Mouse (Mus musculus): ENCODE measurements around the gene Slc25a13.

The Slc25a13 gene

DNA sequence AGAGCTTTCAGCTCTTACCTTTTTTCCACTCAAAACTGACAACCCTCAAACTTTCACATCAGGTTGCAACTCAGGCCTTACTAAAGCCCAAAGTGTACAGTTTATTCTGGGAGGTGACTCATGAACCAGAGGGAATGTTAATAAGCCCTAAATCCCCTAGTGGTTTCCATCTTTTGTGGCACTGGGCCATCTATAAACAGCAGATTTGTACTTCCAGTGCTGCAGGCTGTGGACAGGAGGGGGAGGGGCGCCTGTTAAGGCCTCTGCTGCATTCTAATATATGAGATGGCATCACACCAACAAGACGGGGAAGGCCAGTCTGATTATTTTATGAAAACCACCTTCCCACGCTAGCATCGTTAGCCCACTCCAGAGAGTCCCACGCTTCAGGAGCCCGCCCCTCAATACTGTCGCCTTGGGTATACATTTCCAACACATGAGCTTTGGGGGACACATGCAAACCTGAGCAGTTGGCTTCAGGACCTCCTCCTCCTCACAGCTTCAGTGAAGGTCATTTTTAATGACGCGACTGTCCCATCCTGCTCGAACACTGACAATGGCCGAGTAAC, 48.3 kb downstream of the Slc25a13 start:
- no peak for DNase-seq (ENCODE audit: low read depth, low spot score)

DNA sequence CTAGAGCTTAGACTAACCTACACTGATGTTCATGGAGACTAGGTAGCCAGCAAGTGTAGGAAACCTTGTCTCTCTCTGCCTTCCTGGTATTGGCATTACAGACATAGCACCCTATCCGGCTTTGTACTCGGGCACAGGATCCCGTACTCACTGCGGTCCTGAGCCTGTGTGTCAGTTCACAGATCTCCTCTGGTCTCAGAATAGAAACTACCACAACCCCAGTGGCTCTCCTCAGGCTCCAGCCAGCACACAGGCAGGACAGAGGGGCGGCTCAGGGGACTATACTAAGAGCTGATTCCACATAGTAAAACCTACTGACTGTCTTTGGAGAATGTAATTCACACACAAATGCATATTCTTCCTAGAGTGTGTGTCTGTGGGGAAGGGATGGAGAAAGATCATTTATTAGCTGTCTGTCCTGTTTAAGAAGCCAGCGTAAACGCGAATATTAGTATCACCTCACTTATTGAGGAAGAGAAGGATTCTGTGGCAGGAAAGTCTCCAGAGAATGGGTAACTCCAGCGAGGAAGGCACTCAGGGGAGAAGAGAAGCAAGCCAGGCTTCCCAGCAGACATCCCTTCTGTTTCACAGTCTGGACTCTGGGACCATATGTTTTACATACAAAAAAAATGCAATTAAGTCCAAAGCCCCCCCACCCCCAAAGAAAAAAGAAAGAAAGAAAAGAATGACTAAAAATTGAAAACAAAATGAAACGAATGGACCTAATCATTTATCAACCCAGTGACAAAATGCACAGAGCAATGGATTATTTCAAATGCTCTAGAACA, 49.4 kb downstream of the Slc25a13 start:
- DNase-seq (ENCODE audit: low read depth, low spot score) = no peak

DNA sequence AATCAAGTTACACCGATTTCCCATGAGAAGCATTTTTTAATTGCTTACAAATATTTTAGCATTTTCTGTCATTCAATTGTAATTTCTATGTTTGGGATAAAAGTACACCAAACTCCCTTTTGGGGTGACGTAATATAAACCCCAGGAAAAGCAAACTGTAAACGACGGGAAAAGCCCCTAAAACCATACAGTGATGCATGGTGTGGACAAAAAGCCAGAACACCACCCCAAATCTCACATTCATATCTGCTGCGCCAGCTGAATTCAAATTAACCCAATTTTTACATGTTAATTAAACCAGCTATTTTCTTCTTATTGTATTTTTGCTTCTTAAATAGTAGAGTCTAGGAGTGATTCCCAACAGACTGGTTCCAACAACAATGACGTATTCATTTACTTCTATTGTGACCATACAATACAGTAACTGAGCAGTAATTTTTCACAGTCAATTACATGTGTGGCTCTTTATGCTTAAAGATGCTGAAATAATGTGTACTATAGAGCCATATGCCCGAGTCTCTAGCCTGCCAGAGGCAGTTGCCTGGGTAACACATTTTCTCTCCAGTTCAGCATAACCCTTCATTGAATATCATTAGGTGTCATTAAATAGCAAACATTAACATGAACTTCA, 53.9 kb downstream of the Slc25a13 start:
- no peak for DNase-seq (ENCODE audit: low read depth, low spot score)

DNA sequence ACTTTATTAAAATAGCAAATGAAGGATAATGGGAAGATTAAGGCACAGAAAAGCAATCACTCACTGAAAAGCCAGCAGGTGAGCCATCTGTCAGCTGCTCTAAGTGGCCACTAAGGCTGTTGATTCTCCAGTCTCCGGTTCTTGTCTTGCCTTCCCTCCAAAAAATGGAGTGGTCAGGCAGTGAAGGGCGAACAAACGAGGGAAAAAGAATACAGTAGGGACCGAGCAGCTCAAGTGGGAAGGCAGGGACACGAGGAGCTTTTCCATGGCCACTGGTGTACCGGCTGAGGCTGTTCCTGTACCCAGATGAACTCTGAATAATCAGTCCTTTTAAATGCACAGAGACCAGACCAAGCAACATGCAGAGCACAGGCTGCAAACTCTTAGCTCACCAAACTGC, 54.8 kb downstream of the Slc25a13 start:
- DNase-seq (ENCODE audit: low read depth, low spot score) = no peak

DNA sequence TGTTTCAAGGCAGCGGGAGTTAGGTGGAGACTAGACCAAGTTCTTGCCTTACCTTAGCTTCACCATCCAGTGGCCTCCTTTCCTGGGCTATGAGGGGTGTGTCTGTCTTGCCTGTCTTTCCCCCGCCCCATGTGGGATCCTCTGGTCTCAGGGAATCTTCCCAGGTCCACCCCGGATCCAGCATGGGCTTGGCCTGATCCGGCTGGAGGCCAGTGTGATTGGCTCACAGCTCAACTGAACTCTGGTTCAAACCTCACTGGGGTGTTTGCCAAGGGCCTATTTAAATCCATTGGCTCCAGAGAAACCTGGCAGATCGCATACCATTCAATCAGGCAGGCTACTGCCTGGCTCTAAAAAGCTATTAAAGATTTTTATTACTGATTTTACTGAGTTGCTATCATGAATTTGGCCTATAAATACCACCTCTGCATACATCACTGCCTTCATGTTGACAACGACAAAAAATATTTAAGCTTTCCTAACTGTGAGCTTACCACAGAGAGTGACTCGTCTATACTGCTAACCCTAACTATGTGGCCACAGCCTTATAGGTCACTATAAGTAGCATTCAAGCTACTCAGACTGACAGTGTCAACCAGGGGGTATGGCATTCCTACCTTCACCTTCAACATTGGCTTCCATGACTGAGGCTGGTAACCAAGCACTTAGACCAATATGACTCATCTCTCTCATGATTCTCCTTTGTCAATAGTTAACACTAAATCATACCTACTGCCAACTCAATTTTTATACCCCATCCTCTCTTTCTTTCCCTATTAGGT, 56.1 kb downstream of the Slc25a13 start:
- no peak for DNase-seq (ENCODE audit: low read depth, low spot score)

DNA sequence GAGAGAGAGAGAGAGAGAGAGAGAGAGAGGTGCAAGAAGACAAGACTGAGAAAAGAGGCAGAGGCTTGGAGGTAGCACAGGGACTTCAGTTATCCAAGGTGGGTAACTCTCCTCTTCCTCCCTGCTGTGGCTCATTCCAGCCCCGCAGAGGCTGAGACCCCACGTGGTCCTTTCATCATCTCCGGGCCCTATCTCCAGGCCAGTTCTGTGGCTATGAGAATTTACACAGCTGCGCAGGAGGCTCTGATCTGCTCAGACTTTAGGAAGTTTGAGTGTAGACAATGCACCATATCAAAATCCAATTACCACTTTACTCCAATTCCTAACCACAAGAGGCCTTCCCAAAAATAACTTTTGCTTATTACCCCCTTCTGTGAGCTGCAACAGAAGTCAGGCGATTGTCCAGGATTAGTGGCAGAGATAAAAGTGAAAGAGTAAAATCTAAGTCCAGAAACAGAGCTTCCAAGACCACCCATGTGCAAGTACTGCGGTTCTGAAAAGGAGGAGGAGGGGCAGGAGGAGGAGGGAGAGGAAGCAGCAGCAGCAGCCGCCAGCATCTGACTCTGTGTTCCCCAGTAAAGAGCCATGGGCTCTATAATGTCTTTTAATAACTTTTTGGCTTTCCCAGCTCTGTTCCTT, 57.6 kb downstream of the Slc25a13 start:
- DNase-seq (ENCODE audit: low read depth, low spot score) = no peak

DNA sequence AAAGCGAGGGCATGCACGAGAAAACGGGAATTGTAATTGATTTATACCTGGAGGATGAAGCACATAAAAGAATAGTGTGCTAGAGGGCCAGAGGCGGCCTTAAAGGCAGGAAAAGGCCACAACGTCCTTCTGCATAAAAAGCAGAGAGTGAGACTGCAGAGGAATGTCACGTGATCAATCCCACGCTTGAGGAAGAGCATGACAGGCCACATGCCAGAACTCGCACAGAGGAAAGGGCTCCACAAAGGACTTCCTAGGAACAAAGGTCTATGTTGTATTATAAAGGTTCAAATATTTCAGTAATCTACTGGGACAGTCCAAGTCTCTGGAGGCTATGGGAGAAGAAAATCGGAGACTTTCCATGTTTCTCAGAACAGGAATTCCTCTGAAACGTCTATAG, 63.5 kb downstream of the Slc25a13 start:
- DNase-seq (ENCODE audit: low read depth, low spot score) = no peak

DNA sequence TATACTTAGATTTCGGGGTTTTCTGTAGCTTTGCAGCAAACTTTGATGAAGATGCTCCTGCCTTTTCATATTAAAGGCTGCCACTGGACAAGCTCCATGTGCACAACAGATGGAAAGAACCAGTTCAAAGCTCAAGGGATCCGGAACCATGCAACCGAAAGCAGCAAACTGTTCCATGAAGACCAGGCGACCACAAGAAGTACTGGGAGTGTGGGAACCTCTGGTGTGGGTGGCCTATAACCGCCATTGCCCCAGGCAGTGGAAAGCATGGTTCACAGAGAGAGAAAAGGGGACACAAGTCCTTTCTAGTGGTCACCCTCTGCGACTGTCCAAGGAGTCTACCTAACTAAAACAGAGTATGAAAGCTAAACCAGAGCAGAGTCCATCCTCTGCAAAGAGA, 66.2 kb downstream of the Slc25a13 start:
- no peak for DNase-seq (ENCODE audit: low read depth, low spot score)

DNA sequence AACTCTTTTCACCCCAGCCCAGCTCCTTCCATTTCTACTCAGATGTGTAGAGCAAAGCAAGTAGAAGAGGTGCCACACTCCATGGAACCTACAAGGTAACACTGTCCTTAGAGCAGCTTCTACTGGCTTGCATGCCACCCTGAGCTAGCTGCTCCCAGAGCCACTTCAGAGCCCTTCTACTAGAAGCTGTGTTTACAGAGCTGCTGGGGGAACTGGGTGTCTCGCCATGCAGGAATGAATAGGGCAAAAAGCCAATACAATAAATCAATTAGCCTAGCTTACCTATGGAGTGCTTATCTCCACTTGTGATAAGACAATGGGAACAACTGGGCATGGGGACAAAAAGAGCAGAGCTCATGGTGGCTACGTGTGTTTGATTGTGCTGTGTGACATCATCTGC, 67.2 kb downstream of the Slc25a13 start:
- DNase-seq (ENCODE audit: low read depth, low spot score) = no peak

DNA sequence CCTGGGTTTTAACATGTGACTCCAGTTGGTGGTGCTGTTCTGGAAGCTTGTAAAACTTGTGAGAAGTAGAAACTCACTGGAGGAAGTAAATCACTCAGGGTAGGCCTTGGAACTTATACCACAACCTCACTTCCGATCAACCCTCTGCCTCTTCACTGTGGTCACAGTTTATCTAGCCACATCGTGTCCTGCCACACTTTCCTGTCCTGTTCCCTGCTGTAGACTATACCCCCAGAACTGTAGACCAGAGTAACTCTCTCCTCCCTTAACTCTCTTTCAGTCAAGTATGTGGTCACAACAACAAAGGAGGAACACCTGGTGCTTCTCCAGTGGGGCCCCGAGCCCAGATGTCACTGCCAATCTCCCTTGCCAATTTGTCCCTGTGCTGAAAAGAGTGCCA, 67.6 kb downstream of the Slc25a13 start:
- no peak for DNase-seq (ENCODE audit: low read depth, low spot score)

DNA sequence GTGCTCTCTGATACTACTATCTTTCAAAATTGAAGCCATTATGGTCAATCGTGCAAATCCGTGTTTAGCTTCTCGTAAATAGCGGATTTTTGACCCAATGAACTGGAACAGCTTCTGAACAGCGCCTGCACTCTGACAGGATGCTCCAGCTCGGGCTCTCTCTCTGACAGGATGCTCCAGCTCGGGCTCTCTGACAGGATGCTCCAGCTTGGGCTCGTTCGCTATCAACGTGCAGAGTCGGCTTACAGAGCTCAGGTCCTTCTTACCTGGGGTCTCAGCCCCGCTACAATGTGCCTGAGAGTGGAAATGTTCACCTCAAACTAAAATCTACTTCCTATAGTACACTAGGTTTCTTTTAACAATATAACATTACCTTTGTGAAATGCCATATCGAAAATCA, 71.6 kb downstream of the Slc25a13 start:
- DNase-seq (ENCODE audit: low read depth, low spot score) = no peak

DNA sequence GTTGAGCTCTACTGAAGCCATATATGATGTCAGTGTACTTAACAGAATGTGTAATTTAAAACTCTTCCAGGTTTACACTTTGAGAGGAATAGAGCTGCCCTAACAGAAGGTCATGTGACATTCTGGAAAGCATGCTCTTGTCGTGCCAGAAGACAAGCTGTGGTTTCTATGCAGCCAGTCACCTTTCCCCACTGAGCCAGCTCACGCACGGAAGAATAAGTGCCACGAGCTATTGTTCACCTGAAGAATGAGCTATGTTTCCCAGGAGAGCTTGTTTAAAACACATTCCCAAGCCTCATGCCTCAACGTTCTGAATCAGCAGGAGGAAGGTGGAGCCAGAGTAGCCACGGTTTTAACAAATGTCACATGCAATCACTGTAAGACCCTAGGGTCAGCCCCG, 73.4 kb downstream of the Slc25a13 start:
- DNase-seq (ENCODE audit: low read depth, low spot score) = no peak

DNA sequence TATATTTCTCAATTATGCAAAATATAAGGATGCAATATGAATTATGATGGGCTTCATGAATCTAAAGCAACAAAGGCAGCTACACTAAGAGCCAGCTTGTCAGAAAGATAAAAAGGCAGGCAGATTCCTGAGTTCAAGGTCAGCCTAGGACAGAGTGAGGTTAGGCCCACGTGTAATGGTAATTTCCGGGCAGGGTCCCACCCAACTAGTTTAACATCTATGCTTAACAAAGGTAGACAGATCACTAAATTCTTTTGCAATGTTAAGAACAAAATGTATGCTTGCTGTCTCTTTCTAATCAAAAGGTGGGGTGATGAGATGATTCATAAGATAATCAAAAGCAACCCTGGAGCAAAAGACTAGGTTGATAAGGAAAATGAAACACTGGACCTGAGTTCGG, 76.6 kb downstream of the Slc25a13 start:
- DNase-seq (ENCODE audit: low read depth, low spot score) = no peak

DNA sequence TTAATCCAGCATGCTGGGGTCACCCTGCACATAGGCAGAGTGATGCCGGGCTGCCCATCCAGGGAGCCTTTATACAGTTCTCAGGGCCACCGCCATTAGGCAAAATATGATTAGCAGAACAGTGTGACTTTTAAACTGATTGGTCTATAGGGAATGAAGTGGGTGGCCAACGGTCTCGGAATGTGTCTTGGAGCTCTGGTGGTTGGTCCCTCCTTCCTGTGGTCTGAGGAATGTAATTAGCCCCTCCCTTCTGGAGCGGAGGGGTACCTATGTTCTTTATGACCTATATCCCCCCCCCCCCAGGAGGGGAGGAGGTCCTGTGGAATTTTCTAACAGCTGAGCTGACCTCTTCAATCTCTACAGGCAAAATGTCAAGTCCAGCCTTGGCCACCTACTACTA, 77.9 kb downstream of the Slc25a13 start:
- no peak for DNase-seq (ENCODE audit: low read depth, low spot score)

DNA sequence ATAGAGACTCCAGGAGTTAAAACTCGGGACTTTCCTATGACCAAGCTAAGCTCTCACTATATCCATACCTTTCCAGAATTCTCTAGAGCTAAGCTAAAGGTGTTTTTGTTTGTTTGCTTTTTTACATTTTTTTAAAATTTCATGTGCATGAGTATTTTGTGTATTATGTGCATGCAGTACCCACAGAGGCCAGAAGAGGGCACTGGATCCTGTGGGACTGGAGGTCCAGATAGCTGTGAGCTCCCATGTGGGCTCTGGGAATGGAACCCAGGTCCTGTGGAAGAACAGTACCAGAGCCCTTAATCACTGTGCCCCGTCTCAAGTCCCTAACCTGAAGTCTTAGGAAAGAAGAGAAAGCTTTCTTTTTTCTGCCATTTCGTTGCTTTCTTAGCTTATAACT, 80.2 kb downstream of the Slc25a13 start:
- no peak for DNase-seq (ENCODE audit: low read depth, low spot score)

DNA sequence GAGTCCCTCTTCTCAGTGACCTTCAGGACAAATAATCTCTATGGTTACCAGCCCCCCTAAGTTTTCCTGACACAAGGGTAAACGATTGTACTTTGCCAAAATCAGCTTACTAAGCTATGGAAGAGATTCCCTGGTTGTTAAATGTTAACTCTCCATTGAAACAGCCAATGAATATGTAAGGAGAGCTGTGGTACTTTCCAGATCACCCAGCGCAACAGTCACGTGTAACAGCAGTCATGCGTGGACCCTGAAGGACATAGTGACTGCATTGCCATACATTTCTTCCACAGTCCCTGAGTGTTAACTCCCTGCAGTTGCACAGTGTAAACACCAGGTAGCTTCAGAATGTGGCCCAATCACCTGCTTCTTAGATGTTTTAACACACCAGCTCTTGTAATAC, 82.0 kb downstream of the Slc25a13 start:
- no peak for DNase-seq (ENCODE audit: low read depth, low spot score)

DNA sequence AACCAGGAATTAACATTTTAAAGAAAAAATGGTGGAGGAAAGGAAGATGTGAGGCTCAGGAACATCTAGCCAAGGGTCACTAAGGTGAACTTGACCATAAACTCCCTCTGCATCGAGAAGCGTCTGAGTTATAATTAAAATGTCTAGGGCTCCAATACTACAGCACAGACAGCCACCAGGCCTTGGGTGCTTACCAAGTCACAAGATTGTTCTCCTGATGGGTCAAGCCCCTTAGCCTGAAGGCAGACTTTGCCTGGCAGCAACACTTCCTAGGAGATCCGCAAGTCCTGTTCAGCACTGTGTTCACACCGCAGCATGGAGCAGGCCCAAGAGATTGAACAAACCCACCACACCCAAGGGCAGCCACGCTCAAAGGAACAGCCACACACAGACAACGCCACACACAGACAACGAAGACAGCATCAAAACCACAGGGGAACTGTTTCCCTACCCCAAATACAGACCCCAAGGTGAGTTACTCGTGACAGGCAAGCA, 83.4 kb downstream of the Slc25a13 start:
- DNase-seq (ENCODE audit: low read depth, low spot score) = no peak

DNA sequence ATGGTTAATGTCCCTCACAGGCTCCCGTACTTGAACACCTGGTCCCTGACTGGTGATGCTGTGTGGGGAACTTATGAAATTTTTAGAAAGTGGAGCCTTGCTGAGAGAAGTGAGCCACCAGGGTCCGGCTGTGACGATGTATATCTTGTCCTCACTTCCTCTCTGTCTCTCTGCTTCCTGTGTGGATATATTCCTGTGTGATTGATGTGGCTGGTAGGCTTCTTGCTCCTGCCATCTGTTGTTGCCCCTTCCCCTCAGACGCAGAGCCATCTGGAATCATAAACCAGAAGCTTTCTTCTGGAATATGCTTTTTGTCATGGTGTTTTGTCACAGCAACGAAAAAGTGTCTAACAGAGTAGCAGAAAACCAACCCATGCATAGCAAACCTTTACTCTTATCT, 84.9 kb downstream of the Slc25a13 start:
- DNase-seq (ENCODE audit: low read depth, low spot score) = peak; percentile 12

DNA sequence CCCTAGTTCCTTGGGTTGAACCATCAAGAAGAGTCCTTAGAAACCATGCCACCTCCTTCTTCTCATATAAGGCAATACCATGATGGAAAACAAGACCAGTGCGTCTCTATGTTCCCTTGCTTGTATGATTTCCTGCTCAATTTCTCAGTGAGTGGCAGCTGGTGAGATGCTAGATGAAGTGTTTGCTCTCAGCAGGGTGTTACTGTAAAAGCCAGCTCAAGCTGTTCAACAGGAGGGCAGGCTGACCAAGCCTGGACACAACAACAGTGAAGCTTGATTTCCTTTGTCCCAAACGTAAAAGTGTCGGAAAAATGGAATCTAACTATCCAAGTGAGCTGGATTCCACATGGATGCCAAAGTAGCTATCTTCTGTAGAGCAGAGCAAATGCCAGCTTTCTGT, 91.4 kb downstream of the Slc25a13 start:
- DNase-seq (ENCODE audit: low read depth, low spot score) = no peak

DNA sequence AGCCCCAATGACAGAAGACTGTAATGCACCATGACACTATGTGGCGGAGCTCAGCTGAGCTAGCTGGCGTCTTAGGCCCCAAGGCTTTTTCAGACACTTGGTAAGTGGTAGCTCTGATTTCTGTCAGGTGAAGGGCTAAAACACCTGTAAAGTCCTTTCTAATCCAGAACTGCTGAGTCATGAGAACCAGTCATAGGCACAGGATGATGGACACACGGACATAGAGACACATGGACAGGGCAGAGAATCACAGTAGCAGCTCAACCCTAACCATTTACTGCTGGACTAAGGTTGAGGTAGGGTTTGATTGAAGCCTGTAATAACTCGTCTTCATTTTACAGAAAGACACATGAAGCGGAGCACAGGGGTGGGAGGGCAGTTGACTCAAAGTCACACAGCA, 95.1 kb downstream of the Slc25a13 start:
- no peak for DNase-seq (ENCODE audit: low read depth, low spot score)

DNA sequence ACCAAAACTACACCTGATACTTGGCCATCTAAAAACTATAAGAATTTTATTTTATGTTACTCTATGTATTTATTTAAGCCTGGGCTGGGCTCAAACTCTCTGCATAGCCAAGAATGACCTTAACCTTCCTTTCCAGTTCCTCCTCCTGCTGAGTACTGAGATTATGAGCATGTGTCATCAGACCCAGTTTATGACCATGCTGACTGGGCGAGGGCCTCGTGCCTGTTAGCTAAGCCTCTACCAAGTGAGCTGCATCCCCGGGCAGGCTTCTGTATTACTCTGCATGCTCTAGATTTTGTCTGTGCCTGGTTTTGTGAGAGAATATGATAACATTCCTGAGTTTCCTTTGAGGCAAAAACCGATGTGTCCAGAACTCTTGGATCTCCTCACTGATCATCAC, 96.1 kb downstream of the Slc25a13 start:
- DNase-seq (ENCODE audit: low read depth, low spot score) = no peak

DNA sequence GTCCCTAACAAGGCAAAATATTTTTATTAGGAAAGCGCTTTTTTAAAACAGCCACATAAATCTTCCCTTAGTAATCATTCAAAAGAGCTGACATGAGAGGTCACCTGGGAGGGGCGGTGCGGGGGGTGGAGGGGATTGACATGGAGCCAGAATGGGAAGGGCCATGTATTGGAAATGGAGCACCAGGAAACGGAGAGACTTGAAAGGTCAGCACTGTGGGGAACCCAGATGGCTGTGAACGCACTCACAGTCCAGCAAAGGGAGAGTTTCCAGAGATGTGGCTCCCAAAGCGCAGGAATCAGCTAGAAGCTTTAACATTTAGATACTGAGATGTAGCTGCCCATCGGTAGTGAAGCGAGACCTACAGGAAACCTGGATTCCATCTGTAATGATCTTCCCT, 101.2 kb downstream of the Slc25a13 start:
- no peak for DNase-seq (ENCODE audit: low read depth, low spot score)

All from brain, embryonic 18.5 days (tissue).